Mouse (Mus musculus) midbrain, embryonic 15.5 days (tissue): ENCODE measurements around the gene 9130023H24Rik. TPM values are rescaled to one million over a fixed set of nuclear protein-coding genes. Genes with fewer than 3 reads are reported as not detected.

Experiments
- ATAC-seq: fragments of 200-750 bp; cut with Nextera tagmentation; replicated peaks from 2 replicates; pipeline ENCODE4 v1.8.0; 2017; ENCODE audit warnings: moderate TSS enrichment
- H3K27ac ChIP-seq: fragments of 300-500 bp; sonication (generic); 2 replicates; pipeline ENCODE4 v1.5.1; 2015; ENCODE audit warnings: mild to moderate bottlenecking, inconsistent platforms
- H3K27me3 ChIP-seq: fragments of 300-500 bp; sonication (generic); replicated peaks from 2 replicates; pipeline ENCODE4 v1.6.1; 2015; ENCODE audit warnings: inconsistent platforms
- H3K36me3 ChIP-seq: fragments of 300-500 bp; sonication (generic); replicated peaks from 2 replicates; pipeline ENCODE4 v1.6.1; 2015; ENCODE audit warnings: inconsistent platforms
- H3K4me1 ChIP-seq: fragments of 300-500 bp; sonication (generic); 2 replicates; pipeline ENCODE4 v1.6.1; 2015; ENCODE audit warnings: inconsistent platforms
- H3K4me2 ChIP-seq: fragments of 300-500 bp; sonication (generic); 2 replicates; pipeline ENCODE4 v1.6.1; 2015; ENCODE audit warnings: inconsistent platforms, mild to moderate bottlenecking, moderate library complexity
- H3K4me3 ChIP-seq: fragments of 300-500 bp; sonication (generic); 2 replicates; pipeline ENCODE4 v1.5.1; 2015; ENCODE audit warnings: mild to moderate bottlenecking, inconsistent platforms
- H3K9ac ChIP-seq: fragments of 300-500 bp; sonication (generic); 2 replicates; pipeline ENCODE4 v1.6.1; 2015; ENCODE audit warnings: mild to moderate bottlenecking, inconsistent platforms
- H3K9me3 ChIP-seq: fragments of 300-500 bp; sonication (generic); 2 replicates; pipeline ENCODE4 v1.6.1; 2016; ENCODE audit warnings: inconsistent platforms
- WGBS: fragments of 180-500 bp; shearing (Covaris S2); methylation state at CpG from one replicate; pipeline ENCODE4 v1.1.7; 2015; ENCODE audit warnings: mixed read lengths; 5-methylcytosine and 5-hydroxymethylcytosine counted together
- polyA plus RNA-seq: library from polyadenylated mRNA; unstranded; fragments of >200 nt; fragmentation: Nextera tagmentation; extraction: Ambion mirVana; gene quantifications from 2 replicates; pipeline ENCODE4 v1.2.1, GENCODE M21; 2015

9130023H24Rik gene
- polyA plus RNA-seq, 1 experiment from 2014 or later, result 8.5 TPM

DNA sequence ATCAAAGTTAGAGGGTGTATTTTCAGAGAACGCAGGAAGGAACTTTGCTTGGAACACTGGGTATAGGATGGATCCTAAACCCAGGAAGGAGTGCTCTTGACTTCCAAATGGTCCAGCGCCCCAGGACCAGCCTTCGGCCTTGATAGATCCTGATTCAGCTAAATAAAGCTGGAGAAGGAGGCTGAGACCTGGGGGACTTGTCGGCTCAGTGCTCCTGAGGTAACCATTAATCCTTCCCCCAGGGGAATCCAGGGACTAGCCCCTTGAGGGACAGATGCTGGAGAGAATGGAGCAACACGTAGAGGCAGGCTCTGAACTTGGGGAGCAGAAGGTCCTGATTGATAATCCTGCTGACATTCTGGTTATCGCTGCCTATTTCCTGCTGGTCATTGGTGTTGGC is 27.6 kb upstream of the 9130023H24Rik start, which contains the start of gene Slc5a2:
Gene Slc5a2, plus strand, starts transcription at position 247 of the 400 bp plus-strand sequence.
- Histone ChIP-seq H3K4me2 (no peak within 1 kb of the TSS), H3K9me3 (no peaks in the 10 kb centered on the region), H3K36me3 (no peaks in the 10 kb centered on the region), H3K4me1 (no peaks in the 10 kb centered on the region), H3K4me3 (no peak within 1 kb of the TSS), H3K27ac (no peak within 1 kb of the TSS), H3K27me3 (no peaks in the 10 kb centered on the region), H3K9ac (no peak within 1 kb of the TSS)
- ATAC-seq, result no peak
- WGBS, result 84% methylated on average over 6 of the region's 6 CpGs

DNA sequence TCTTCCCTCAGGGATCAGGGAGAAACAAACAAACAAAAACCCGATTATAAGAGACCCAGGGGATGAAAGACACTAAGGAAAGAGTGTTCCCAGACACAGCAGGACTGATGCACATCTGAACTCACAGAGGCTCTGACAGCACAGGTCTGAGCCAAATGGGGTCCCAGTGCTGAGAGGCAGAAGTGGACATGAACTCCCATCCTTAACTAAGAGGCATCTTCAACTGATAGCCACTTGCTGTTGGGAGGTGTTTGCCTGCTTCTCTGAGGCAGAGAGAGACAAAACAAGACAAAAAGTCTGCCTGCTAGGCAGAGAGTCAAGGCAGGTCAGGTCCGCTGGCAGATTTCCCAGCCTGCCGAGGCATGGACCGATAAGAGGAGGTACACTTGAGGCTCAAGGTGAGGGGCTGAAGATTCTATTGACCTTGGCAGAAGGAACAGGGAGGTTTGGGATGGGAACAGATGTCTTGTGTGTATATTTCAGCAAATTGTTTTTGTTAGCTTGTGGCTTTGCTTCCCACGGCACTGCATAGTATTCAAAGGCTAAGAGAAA is 19.0 kb upstream of the 9130023H24Rik start:
- no peak overlapping the region for H3K27ac ChIP-seq
- no peak overlapping the region for H3K4me3 ChIP-seq
- no peak overlapping the region for H3K9ac ChIP-seq
- no peak overlapping the region for H3K4me2 ChIP-seq
- peaks cover 14% of the 10 kb centered on the region; the same call in 1 of the 2 replicates for H3K4me1 ChIP-seq
- ATAC-seq, result no peak
- H3K9me3 ChIP-seq, result no peaks in the 10 kb centered on the region
- H3K36me3 ChIP-seq, result no peaks in the 10 kb centered on the region
- H3K27me3 ChIP-seq, result 0 out of 2 replicates have a peak, but pooled peaks cover 2% of the 10 kb centered on the region
- WGBS, result 54% methylated on average over 5 of the region's 5 CpGs

DNA sequence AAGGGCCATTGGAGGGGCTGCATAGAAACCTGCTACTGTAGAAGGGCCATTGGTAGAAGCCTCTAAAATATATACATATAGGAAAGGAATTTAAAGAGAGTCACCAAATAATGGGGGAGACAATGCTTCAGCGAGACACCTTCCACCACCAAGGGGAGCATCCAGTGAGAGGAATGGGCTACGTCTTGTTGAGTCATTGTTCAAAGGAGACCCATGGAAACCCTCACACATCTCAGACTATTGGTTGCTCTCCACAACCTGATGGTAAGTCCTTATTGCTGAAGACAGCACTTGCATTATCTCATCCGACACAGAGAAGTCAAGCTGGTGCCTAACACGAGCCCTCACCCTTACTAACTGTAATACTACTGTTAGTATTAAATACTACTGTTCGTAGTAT is 17.9 kb upstream of the 9130023H24Rik start:
- H3K36me3 ChIP-seq, result no peaks in the 10 kb centered on the region
- 0 out of 2 replicates have a peak, but pooled peaks cover 3% of the 10 kb centered on the region for H3K27me3 ChIP-seq
- 87% methylated on average over 5 of the region's 5 CpGs for WGBS
- H3K9ac ChIP-seq, result no peak overlapping the region
- H3K4me1 ChIP-seq, result peaks cover 14% of the 10 kb centered on the region; the same call in 1 of the 2 replicates
- ATAC-seq, result no peak
- H3K9me3 ChIP-seq, result no peaks in the 10 kb centered on the region
- H3K4me3 ChIP-seq, result no peak overlapping the region
- no peak overlapping the region for H3K27ac ChIP-seq
- H3K4me2 ChIP-seq, result no peak overlapping the region

DNA sequence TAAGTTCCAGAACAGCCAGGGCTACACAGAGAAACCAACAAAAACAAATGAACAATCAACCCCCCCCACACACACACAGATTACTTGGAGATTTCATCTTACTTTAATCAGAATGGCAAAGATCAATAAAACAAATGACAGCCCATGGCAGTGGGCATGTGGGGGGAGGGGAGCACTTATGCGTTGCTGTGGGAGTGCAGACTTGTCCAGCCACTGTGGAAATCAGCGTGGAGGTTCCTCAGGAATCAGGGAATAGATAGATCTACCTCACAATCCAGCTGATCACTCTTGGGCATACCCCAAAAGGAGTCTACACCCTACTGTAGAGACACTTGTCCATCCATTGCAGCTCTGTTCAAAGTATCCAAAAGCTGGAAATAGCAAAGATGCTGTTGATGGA is 17.1 kb upstream of the 9130023H24Rik start:
- whole genome bisulfite sequencing, result 59% methylated on average over 2 of the region's 2 CpGs
- Histone ChIP-seq H3K9me3 (no peaks in the 10 kb centered on the region), H3K27ac (no peak overlapping the region), H3K4me1 (peaks cover 14% of the 10 kb centered on the region; the same call in 1 of the 2 replicates), H3K36me3 (no peaks in the 10 kb centered on the region), H3K4me2 (no peak overlapping the region), H3K27me3 (0 out of 2 replicates have a peak, but pooled peaks cover 3% of the 10 kb centered on the region), H3K9ac (no peak overlapping the region), H3K4me3 (no peak overlapping the region)
- no peak for ATAC-seq

GRCm38 (mm10) chr7:128252609-128253008 is 14.8 kb upstream of the 9130023H24Rik start:
- 0 out of 2 replicates have a peak, but pooled peaks cover 3% of the 10 kb centered on the region for H3K27me3 ChIP-seq
- peaks cover 15% of the 10 kb centered on the region; the same call in 1 of the 2 replicates for H3K4me1 ChIP-seq
- no peaks in the 10 kb centered on the region for H3K9me3 ChIP-seq
- H3K9ac ChIP-seq, result 0 out of 2 replicates have a peak overlapping the region, but pooled peaks have one; percentile 31
- WGBS, result 10% methylated on average over 24 of the region's 24 CpGs
- peak overlapping the region; percentile 70 for H3K4me2 ChIP-seq
- no peak; the same call in 1 of the 2 replicates for ATAC-seq
- H3K4me3 ChIP-seq, result peak overlapping the region; percentile 37
- no peaks in the 10 kb centered on the region for H3K36me3 ChIP-seq
- no peak overlapping the region for H3K27ac ChIP-seq

- no peak for ATAC-seq
- Histone ChIP-seq H3K27ac (no peak overlapping the region), H3K4me1 (peaks cover 21% of the 10 kb centered on the region; the same call in 1 of the 2 replicates), H3K36me3 (no peaks in the 10 kb centered on the region), H3K9ac (no peak overlapping the region), H3K4me2 (peak overlapping the region; percentile 70), H3K4me3 (no peak overlapping the region), H3K9me3 (no peaks in the 10 kb centered on the region), H3K27me3 (0 out of 2 replicates have a peak, but pooled peaks cover 3% of the 10 kb centered on the region)
- 62% methylated on average over 12 of the region's 12 CpGs for WGBS
Observed at GRCm38 (mm10) chr7:128251946-128252345, 14.1 kb upstream of the 9130023H24Rik start.

DNA sequence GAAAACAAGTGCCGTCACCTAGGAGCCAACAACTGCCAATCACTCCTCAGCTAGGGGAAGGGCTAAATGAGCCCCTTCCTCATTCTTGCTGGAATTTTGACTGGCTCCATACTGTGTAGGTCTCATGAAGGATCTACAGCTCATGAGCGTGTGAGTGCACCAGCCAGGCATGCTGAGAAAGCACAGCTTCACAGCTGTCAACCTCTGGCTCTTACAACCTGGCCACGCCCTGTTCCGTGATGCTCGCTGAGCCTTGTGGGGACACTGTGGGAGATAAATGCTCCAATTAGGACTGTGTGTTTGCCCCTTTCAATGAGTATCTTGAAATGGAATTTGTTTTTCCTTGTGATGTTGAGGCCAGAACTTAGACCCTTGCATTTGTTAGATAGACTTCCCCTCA is 12.2 kb upstream of the 9130023H24Rik start:
- Histone ChIP-seq H3K4me1 (peaks cover 32% of the 10 kb centered on the region), H3K9ac (no peak overlapping the region), H3K9me3 (no peaks in the 10 kb centered on the region), H3K27ac (no peak overlapping the region), H3K4me2 (no peak overlapping the region), H3K4me3 (no peak overlapping the region), H3K36me3 (no peaks in the 10 kb centered on the region), H3K27me3 (0 out of 2 replicates have a peak, but pooled peaks cover 3% of the 10 kb centered on the region)
- no peak for ATAC-seq
- WGBS, result 89% methylated on average over 5 of the region's 5 CpGs

GRCm38 (mm10) chr7:128248081-128249042 is 10.5 kb upstream of the 9130023H24Rik start:
- H3K4me1 ChIP-seq, result peaks cover 32% of the 10 kb centered on the region
- no peak overlapping the region for H3K4me3 ChIP-seq
- H3K36me3 ChIP-seq, result no peaks in the 10 kb centered on the region
- ATAC-seq, result no peak
- H3K27ac ChIP-seq, result no peak overlapping the region
- 0 out of 2 replicates have a peak, but pooled peaks cover 3% of the 10 kb centered on the region for H3K27me3 ChIP-seq
- peak overlapping the region; percentile 55; the same call in 1 of the 2 replicates for H3K4me2 ChIP-seq
- WGBS, result 86% methylated on average over 10 of the region's 10 CpGs
- no peaks in the 10 kb centered on the region for H3K9me3 ChIP-seq
- H3K9ac ChIP-seq, result no peak overlapping the region

- peak overlapping the region; percentile 73; the same call in 1 of the 2 replicates for H3K27ac ChIP-seq
- H3K9me3 ChIP-seq, result no peaks in the 10 kb centered on the region
- ATAC-seq, result peak; percentile 81
- WGBS, result 3% methylated on average over 13 of the region's 13 CpGs
- peak overlapping the region; percentile 55 for H3K4me2 ChIP-seq
- H3K36me3 ChIP-seq, result 0 out of 2 replicates have a peak, but pooled peaks cover 3% of the 10 kb centered on the region
- H3K27me3 ChIP-seq, result 0 out of 2 replicates have a peak, but pooled peaks cover 3% of the 10 kb centered on the region
- H3K4me1 ChIP-seq, result peaks cover 25% of the 10 kb centered on the region
- peak overlapping the region; percentile 35 for H3K4me3 ChIP-seq
- peak overlapping the region; percentile 47; the same call in 1 of the 2 replicates for H3K9ac ChIP-seq
Observed at GRCm38 (mm10) chr7:128247443-128247842, 9.6 kb upstream of the 9130023H24Rik start.

DNA sequence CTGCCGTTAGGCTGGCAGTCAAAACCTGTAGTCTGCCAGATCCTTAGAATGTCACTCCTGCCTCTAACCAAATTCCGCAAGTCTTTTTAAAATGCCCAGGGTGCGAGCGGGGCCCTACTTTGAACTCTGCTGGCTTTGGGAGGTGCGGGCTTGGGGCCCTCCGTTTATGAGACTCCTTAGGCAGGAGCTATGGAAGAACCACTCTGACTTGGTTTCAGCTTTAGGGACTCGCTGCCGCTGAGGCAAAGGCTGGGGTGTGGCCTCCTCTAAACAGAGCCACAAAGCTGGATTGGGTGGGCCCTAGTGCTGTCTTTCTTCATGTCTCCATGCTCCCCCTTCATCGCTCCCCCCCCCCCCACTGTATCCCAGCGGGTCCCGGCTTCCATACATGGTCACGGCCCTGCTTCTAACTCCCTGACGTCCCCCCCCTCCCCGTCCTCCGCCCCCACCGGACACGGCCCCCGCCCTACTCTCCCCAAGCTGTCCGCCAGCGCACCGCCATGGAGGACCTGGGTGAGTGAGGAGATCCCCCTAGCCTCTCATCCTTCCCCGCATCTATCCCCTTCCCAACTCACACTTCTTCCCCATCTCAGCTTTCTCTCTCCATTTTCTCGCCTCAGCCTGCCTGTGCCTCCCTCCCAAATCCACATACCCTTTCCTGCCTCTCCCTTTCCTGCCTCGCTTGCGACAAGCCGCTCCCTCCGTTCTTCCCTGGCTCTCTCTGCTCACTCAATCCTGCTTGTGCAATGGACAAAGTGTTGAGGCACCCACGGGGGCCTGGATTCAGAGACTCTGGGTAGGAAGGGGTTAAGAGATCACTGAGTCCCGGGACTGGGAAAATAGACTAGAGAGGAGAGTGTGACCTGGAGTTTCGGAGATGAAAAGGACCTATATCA is 8.9 kb upstream of the 9130023H24Rik start, which contains the start of gene Tgfb1i1:
Gene Tgfb1i1, plus strand, starts transcription at position 317 of the 896 bp plus-strand sequence.
- H3K9ac ChIP-seq, result peak within 1 kb of the TSS; percentile 47
- H3K27ac ChIP-seq, result peak within 1 kb of the TSS; percentile 73
- H3K4me1 ChIP-seq, result peaks cover 18% of the 10 kb centered on the region
- H3K4me2 ChIP-seq, result peak within 1 kb of the TSS; percentile 55
- H3K27me3 ChIP-seq, result no peaks in the 10 kb centered on the region
- WGBS, result under 1% methylated on average over 30 of the region's 30 CpGs
- H3K36me3 ChIP-seq, result 0 out of 2 replicates have a peak, but pooled peaks cover 4% of the 10 kb centered on the region
- no peaks in the 10 kb centered on the region for H3K9me3 ChIP-seq
- H3K4me3 ChIP-seq, result peak within 1 kb of the TSS; percentile 35
- ATAC-seq, result peak; percentile 73

GRCm38 (mm10) chr7:128245547-128245946 is 7.7 kb upstream of the 9130023H24Rik start:
- no peak for ATAC-seq
- H3K36me3 ChIP-seq, result peaks cover 4% of the 10 kb centered on the region; the same call in 1 of the 2 replicates
- H3K27ac ChIP-seq, result no peak overlapping the region
- H3K4me3 ChIP-seq, result no peak overlapping the region
- 81% methylated on average over 4 of the region's 4 CpGs for WGBS
- H3K9me3 ChIP-seq, result no peaks in the 10 kb centered on the region
- peaks cover 22% of the 10 kb centered on the region for H3K4me1 ChIP-seq
- H3K27me3 ChIP-seq, result no peaks in the 10 kb centered on the region
- no peak overlapping the region for H3K9ac ChIP-seq
- no peak overlapping the region for H3K4me2 ChIP-seq
